Mouse (Mus musculus): ENCODE measurements around the gene Ghr.

DNA sequence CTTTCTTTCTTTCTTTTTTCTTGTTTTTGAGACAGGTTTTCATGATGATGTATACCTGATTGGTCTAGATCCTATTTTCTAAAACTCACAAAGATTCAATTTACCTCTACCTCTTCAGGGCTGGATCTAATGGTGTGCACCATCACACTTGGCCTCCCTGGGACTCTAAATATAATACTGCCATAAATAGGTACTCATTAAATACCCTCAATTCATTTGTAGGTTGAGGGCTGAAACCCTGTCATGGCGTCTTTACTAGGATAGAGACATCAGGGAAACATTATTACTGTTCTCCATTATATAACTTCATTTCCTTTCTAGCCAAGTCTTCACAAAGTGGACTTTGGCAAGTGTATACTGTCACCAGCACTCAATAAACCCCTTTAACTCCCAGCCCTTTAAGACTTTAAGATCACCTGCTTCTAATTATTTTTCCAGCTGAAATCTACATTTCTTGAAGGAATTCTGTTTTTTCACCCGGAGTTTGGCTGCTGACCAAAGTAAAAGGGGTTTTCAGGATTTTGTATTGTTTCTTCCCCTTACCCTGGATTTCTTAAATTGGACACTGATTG lies 214.9 kb downstream of the Ghr start:
- TF ChIP-seq CTCF (IDR thresholded peaks at IDR 0.05): no peak
- TF ChIP-seq EP300 (IDR thresholded peaks at IDR 0.05): no peak

All from lung, postnatal 0 days (tissue).